Mouse (Mus musculus) liver, postnatal 0 days (tissue): ENCODE data around the gene Pip4k2b. TPM values are rescaled to one million over a fixed set of nuclear protein-coding genes. Genes with fewer than 3 reads are reported as not detected.

Experiments used
- ATAC-seq: fragments of 200-750 bp; cut with Nextera tagmentation; 2 replicates; pipeline ENCODE4 v1.8.0; 2017; ENCODE audit warnings: mild to moderate bottlenecking, moderate library complexity
- DNase-seq: peaks from one replicate; pipeline ENCODE4 v3.0.0-alpha.2; 2016
- H3K27ac ChIP-seq: fragments of 300-500 bp; sonication (generic); 2 replicates; pipeline ENCODE4 v1.5.1; 2014; ENCODE audit warnings: antibody characterized with exemption, moderate library complexity, mild to moderate bottlenecking, low read depth
- H3K27me3 ChIP-seq: fragments of 300-500 bp; sonication (generic); 2 replicates; pipeline ENCODE4 v1.6.1; 2014; ENCODE audit warnings: low read length, control low read depth, mixed read lengths; ENCODE audit not compliant: insufficient read depth
- H3K36me3 ChIP-seq: fragments of 300-500 bp; sonication (generic); replicated peaks from 2 replicates; pipeline ENCODE4 v1.6.1; 2014; ENCODE audit warnings: mild to moderate bottlenecking, control low read depth, low read length, moderate library complexity, mixed read lengths; ENCODE audit not compliant: insufficient read depth
- H3K4me1 ChIP-seq: fragments of 300-500 bp; sonication (generic); 2 replicates; pipeline ENCODE4 v1.6.1; 2014; ENCODE audit warnings: antibody characterized with exemption, mild to moderate bottlenecking, control low read depth; ENCODE audit not compliant: insufficient read depth
- H3K4me2 ChIP-seq: fragments of 300-500 bp; sonication (generic); 2 replicates; pipeline ENCODE4 v1.6.1; 2014; ENCODE audit warnings: low read depth, mild to moderate bottlenecking, low read length, moderate library complexity, mixed read lengths
- H3K4me3 ChIP-seq: fragments of 300-500 bp; sonication (generic); 2 replicates; pipeline ENCODE4 v1.5.1; 2014; ENCODE audit warnings: low read depth, low read length
- H3K9ac ChIP-seq: fragments of 300-500 bp; sonication (generic); replicated peaks from 2 replicates; pipeline ENCODE4 v1.6.1; 2014; ENCODE audit warnings: mild to moderate bottlenecking, moderate library complexity
- H3K9me3 ChIP-seq: fragments of 300-500 bp; sonication (generic); 2 replicates; pipeline ENCODE4 v1.6.1; 2016; ENCODE audit warnings: mild to moderate bottlenecking, control low read depth, low read length, mixed read lengths
- CTCF ChIP-seq: sonication (generic); IDR thresholded peaks from 2 replicates; pipeline ENCODE4 v1.5.1; 2016; ENCODE audit warnings: antibody characterized with exemption, low read depth
- EP300 ChIP-seq: IDR thresholded peaks from 2 replicates; pipeline ENCODE4 v1.6.1; 2016; ENCODE audit warnings: antibody characterized with exemption, low read depth, mild to moderate bottlenecking
- WGBS: fragments of 180-500 bp; shearing (Covaris S2); extraction: QIAGEN DNeasy Blood & Tissue Kit; methylation state at CpG from one replicate; pipeline ENCODE4 v1.1.7; 2014; ENCODE audit not compliant: insufficient replicate concordance; 5-methylcytosine and 5-hydroxymethylcytosine counted together
- polyA plus RNA-seq: library from polyadenylated mRNA; unstranded; fragments of >200 nt; fragmentation: Nextera tagmentation; extraction: Ambion mirVana; gene quantifications from 2 replicates; pipeline ENCODE4 v1.2.1, GENCODE M21; 2015

The Pip4k2b gene
- polyA plus RNA-seq, 1 experiment from 2014 or later: 0.59 TPM

DNA sequence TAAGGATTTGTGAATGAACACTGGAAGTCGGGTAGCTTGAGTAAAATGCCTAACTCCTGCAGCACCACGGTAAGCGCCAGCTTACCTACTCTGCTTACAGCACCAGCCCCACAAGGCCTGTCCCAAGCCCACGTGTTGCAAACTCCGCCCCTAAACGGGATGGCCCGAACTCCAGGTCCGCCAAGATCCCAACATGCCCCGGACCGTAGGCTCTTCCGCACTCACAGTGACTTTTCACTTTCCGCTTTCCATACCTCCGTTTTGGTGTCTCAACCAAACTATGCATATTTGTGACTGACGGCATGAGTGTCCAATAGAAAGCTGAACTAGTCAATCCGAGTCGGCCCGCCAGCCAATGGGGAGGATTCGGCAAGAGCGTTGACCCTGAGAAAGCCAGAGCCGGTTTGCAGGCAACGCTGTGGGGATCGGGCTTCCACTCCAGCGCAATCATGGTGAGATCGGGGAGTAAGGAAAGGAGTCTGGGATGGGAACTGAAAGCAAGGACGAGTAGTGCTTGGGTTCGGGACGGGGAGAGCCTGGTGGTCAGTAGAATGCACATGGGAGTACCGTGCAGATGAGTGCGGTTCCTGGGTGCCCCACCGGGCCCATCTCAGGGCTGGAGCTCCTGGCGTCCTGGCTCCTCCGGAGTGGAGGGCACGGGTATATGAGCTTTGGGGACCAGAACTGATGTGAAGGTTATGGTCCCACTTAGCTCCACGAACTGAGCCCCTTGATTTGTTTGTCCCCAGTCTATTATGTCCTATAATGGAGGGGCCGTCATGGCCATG lies 41.3 kb downstream of the Pip4k2b start, which contains the start of gene Psmb3:
Psmb3 (plus strand) TSS at position 361 of the 788 bp plus-strand sequence.
- ATAC-seq (peak; percentile 90), DNase-seq (peak; percentile 96)
- Histone ChIP-seq H3K9me3 (no peaks in the 10 kb centered on the region), H3K4me3 (peak within 1 kb of the TSS; percentile 82), H3K9ac (peak within 1 kb of the TSS; percentile 84), H3K4me1 (peaks cover 34% of the 10 kb centered on the region), H3K36me3 (peaks cover 27% of the 10 kb centered on the region), H3K27ac (peak within 1 kb of the TSS; percentile 88), H3K4me2 (peak within 1 kb of the TSS; percentile 90), H3K27me3 (peaks cover 35% of the 10 kb centered on the region)
- WGBS: under 1% methylated on average over 35 of the region's 35 CpGs
- TF ChIP-seq EP300 (peak; percentile 72), CTCF (no peak)

DNA sequence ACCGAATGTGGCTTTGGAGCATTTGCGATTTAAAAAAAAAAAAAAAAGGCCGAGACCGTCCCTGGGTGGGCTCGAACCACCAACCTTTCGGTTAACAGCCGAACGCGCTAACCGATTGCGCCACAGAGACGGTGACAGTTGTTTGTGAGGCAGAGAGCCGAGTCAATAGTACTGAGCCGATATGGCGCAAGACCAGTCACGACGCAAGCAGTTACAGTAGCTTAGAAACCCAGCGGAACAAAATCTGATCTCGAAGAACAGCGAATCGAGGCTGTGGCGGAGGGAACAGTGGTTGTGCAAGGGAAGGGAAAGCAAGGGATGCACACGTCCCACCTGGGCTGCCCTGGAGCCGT lies 42.1 kb downstream of the Pip4k2b start:
- H3K27me3 ChIP-seq: peaks cover 38% of the 10 kb centered on the region
- WGBS: under 1% methylated on average over 24 of the region's 24 CpGs
- ATAC-seq (peak; percentile 20; the same call in 1 of the 2 replicates), DNase-seq (peak; percentile 90)
- H3K4me3 ChIP-seq: peak overlapping the region; percentile 82
- H3K4me2 ChIP-seq: peak overlapping the region; percentile 90
- H3K27ac ChIP-seq: peak overlapping the region; percentile 77
- H3K9ac ChIP-seq: peak overlapping the region; percentile 22
- TF ChIP-seq CTCF (no peak), EP300 (no peak; the same call in 1 of the 2 replicates)
- peaks cover 38% of the 10 kb centered on the region for H3K4me1 ChIP-seq
- no peaks in the 10 kb centered on the region for H3K9me3 ChIP-seq
- H3K36me3 ChIP-seq: peaks cover 20% of the 10 kb centered on the region

DNA sequence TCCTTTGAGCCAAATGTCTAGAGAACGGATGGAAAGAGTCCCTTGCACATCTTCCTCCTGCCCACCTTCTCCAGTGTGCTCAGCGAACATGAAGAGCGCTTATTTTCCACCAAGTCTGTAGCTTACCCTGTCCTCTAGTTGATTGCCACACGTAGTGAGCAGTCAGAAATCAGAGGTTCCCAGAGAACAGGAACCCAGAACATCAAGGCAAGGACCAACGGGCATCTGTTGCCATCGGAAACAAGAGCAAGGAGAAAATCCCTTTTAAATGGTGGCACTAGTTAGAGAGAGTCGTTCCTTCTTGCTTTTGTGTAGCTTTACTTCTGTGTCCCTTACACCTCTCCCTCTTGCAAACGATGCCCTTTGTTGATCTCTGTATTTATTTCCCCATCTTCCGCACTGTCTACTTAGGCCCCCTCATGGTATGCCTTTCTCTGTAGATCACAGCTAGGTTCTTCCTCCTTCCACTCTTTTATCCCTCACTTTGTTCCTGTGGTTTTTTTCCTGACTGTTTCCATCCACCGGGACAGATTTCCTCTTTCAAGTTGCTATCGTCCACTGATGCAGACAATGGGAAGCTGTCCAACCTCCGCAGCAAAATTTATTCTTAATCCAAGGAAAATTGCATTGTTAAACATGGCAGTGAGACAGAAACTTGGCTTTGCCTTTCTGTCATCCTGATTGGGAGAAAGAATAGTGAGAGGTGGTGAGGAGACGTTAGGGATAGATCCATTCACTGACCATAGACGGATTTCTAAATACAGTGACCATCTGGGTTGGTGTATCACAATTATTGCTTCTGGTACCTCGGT lies 42.7 kb downstream of the Pip4k2b start:
- Histone ChIP-seq H3K9ac (no peak overlapping the region), H3K9me3 (no peaks in the 10 kb centered on the region), H3K4me2 (peak overlapping the region; percentile 90), H3K4me3 (peak overlapping the region; percentile 82), H3K27ac (no peak overlapping the region), H3K4me1 (peaks cover 38% of the 10 kb centered on the region), H3K36me3 (peaks cover 15% of the 10 kb centered on the region), H3K27me3 (peaks cover 38% of the 10 kb centered on the region)
- ATAC-seq (no peak), DNase-seq (no peak)
- TF ChIP-seq CTCF: no peak
- TF ChIP-seq EP300: no peak
- WGBS: 40% methylated on average over 15 of the region's 15 CpGs

DNA sequence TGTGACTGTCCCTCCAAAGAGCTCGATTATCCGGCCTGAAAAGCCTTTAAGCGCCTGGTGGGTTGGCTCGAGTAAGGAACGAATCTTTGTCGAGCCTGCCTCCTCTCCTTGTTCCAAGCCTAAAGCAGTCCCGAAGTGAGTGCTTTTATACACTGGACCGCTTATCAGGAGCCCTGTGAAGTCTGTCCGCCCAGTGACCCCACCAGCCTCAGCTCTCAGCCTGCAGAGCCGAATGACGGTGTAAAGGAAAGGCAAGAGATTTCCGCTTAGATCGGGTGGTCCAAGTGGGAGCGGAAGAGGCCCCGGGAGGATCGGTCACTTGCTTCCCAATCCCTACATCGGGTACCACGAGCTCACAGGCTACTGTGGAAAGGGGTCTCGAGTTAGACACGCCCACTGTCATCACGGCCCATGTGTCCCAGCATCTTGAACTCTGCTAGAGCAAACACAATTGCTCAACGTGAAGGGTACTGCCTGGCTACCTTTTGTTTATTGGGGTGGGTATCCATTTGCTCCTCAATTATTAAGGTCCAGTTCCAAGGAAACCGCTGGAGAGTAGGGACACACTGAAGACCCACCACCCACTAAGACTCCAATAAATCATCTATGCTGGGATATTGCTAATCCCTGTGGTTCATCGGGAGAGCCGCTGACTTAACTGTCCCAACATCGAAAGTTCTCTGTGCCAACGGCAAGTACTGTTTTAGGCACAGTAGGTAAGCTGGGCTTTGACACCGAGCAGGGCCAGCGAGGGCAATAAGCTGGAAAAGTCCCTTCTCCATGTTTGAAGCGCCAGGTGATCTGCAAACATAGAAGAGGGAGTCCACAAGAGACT lies 43.5 kb downstream of the Pip4k2b start:
- TF ChIP-seq CTCF (no peak), EP300 (no peak)
- H3K9ac ChIP-seq: peak overlapping the region; percentile 32
- H3K27me3 ChIP-seq: peaks cover 38% of the 10 kb centered on the region
- DNase-seq (no peak), ATAC-seq (no peak)
- peaks cover 40% of the 10 kb centered on the region for H3K4me1 ChIP-seq
- 16% methylated on average over 30 of the region's 30 CpGs for WGBS
- peak overlapping the region; percentile 91 for H3K4me2 ChIP-seq
- H3K36me3 ChIP-seq: peaks cover 7% of the 10 kb centered on the region; the same call in 1 of the 2 replicates
- no peaks in the 10 kb centered on the region for H3K9me3 ChIP-seq
- H3K27ac ChIP-seq: peak overlapping the region; percentile 49; the same call in 1 of the 2 replicates
- peak overlapping the region; percentile 62 for H3K4me3 ChIP-seq

DNA sequence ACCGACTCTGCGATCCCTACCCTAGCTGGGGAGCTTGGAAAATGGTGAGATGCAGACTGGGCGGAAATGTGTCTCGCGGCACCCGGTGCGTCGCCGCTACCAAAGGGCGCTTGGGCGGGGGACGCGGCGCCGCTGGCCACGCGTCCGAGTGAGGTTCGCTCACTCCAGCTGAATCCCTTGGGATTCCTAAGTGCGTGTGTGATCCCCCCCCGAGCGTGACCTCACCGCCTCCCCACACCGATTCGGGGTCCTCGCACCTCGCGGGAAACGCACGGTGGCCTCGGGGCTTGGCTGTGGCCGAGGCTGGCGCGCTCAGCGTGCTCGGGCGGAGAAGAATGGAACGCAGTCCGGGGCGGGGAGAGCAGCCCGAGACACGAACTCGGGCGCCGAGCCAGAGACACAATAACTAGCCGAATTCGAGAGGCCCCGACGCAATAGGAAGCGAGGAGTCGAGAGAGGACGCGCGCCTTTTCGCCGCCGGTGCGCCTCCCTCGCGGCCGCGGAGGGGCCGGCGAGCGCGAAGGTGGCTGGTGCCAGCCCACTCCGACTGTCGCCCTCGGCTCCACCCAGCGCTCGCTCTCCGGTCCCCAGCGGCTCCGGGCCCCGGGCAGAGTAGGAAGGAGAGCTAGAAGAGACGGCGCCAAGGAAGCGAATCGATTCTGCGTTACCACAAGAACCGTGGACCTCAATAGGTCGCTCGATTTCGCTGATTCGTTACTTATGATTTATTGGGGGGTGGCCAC lies 44.3 kb downstream of the Pip4k2b start, which contains the start of gene Pcgf2:
Pcgf2 (minus strand) TSS at position 495 of the 743 bp plus-strand sequence.
- TF ChIP-seq EP300: no peak
- no peak for TF ChIP-seq CTCF
- peak within 1 kb of the TSS; percentile 91 for H3K4me2 ChIP-seq
- H3K4me1 ChIP-seq: peaks cover 44% of the 10 kb centered on the region
- H3K27me3 ChIP-seq: peaks cover 38% of the 10 kb centered on the region
- peak within 1 kb of the TSS; percentile 64 for H3K9ac ChIP-seq
- H3K27ac ChIP-seq: peak within 1 kb of the TSS; percentile 66
- 1% methylated on average over 71 of the region's 85 CpGs for WGBS
- no peak for ATAC-seq
- 0 out of 2 replicates have a peak, but pooled peaks cover 5% of the 10 kb centered on the region for H3K36me3 ChIP-seq
- peak; percentile 72 for DNase-seq
- H3K9me3 ChIP-seq: no peaks in the 10 kb centered on the region
- H3K4me3 ChIP-seq: peak within 1 kb of the TSS; percentile 62
